Mouse (Mus musculus) CH12.LX (cell line): ENCODE measurements at regions not wholly inside any gene's neighbourhood (a gene's known extent, or its start where the extent isn't known, plus 50 kb on each side); places are given as distances from the start of the nearest gene placed in this dataset.

Experiments
- DNase-seq: peaks from one replicate; pipeline ENCODE4 v3.0.0-alpha.2; 2013; ENCODE audit errors: extremely low read depth
- H3K27ac ChIP-seq: 2 replicates; pipeline ENCODE4 v1.5.1; 2012; ENCODE audit warnings: low read depth, mild to moderate bottlenecking, control low read depth, moderate library complexity; ENCODE audit not compliant: insufficient read depth
- H3K27me3 ChIP-seq: replicated peaks from 2 replicates; pipeline ENCODE3; 2012; ENCODE audit warnings: inconsistent platforms
- H3K36me3 ChIP-seq, 2 experiments: replicated peaks in 1 of 2; 2 replicates each; pipeline versions ENCODE3 to v1.6.1; 2012; ENCODE audit warnings: inconsistent platforms in 1 of 2, low read length in 1 of 2, mild to moderate bottlenecking in 1 of 2, mixed read lengths in 1 of 2, moderate library complexity in 1 of 2; ENCODE audit not compliant: control insufficient read depth in 1 of 2, insufficient read depth in 1 of 2
- H3K4me1 ChIP-seq, 2 experiments: 2 replicates each; pipeline ENCODE4 v1.6.1; 2012; ENCODE audit warnings: inconsistent platforms in 1 of 2, moderate library complexity in 1 of 2; ENCODE audit not compliant: insufficient read depth in 2 of 2, control insufficient read depth in 1 of 2
- H3K4me2 ChIP-seq: 2 replicates; pipeline ENCODE4 v1.6.1; 2012; ENCODE audit warnings: low read depth, mild to moderate bottlenecking, control low read depth; ENCODE audit not compliant: poor library complexity, insufficient read depth, severe bottlenecking
- H3K4me3 ChIP-seq, 3 experiments: fragments of 150-350 bp in 1 of 3; sonication (generic) in 1 of 3; replicated peaks in 1 of 3; 2 replicates each; pipeline versions ENCODE3 to v1.5.1; 2011 to 2012; ENCODE audit warnings: low read depth in 2 of 3, low read length in 2 of 3, mild to moderate bottlenecking in 2 of 3, moderate library complexity in 2 of 3, control low read depth in 1 of 3, improper control_type of control experiment in 1 of 3, inconsistent platforms in 1 of 3, mixed read lengths in 1 of 3; ENCODE audit not compliant: poor library complexity in 1 of 3
- H3K79me2 ChIP-seq: replicated peaks from 2 replicates; pipeline ENCODE4 v1.6.1; 2012; ENCODE audit warnings: mild to moderate bottlenecking, moderate library complexity; ENCODE audit not compliant: control insufficient read depth, poor library complexity, insufficient read depth, severe bottlenecking; ENCODE audit errors: extremely low read depth
- H3K9ac ChIP-seq: 2 replicates; pipeline ENCODE4 v1.6.1; 2012; ENCODE audit warnings: low read depth, mild to moderate bottlenecking, control low read depth, moderate library complexity; ENCODE audit not compliant: insufficient read depth
- H3K9me3 ChIP-seq: replicated peaks from 2 replicates; pipeline ENCODE3; 2012; ENCODE audit warnings: low read length, inconsistent platforms, mixed read lengths
- CHD1 ChIP-seq: IDR thresholded peaks from 2 replicates; pipeline ENCODE4 v1.6.1; 2012; ENCODE audit warnings: low read depth, low read length, improper control_type of control experiment, inconsistent platforms
- CTCF ChIP-seq, 2 experiments: IDR thresholded peaks in 1 of 2; conservative IDR thresholded peaks in 1 of 2; 2 replicates each; pipeline ENCODE4 v1.5.1; 2011 to 2012; ENCODE audit warnings: low read depth in 2 of 2, low read length in 2 of 2, improper control_type of control experiment in 1 of 2, inconsistent platforms in 1 of 2, mild to moderate bottlenecking in 1 of 2, moderate library complexity in 1 of 2
- ELF1 ChIP-seq: IDR thresholded peaks from 2 replicates; pipeline ENCODE4 v1.6.1; 2014; ENCODE audit warnings: low read depth, mild to moderate bottlenecking, inconsistent platforms, low read length, improper control_type of control experiment
- ETS1 ChIP-seq: conservative IDR thresholded peaks from 2 replicates; pipeline ENCODE4 v1.6.1; 2012; ENCODE audit warnings: low read depth, mild to moderate bottlenecking, inconsistent platforms, low read length, improper control_type of control experiment, moderate library complexity
- JUN ChIP-seq: IDR thresholded peaks from 2 replicates; pipeline ENCODE4 v1.6.1; 2011; ENCODE audit warnings: low read depth, mild to moderate bottlenecking, low read length, improper control_type of control experiment, moderate library complexity; ENCODE audit not compliant: insufficient read depth
- MAFK ChIP-seq: IDR thresholded peaks from 2 replicates; pipeline ENCODE4 v1.6.1; 2011; ENCODE audit warnings: low read length, improper control_type of control experiment; ENCODE audit not compliant: insufficient replicate concordance
- MXI1 ChIP-seq: IDR thresholded peaks from 2 replicates; pipeline ENCODE4 v1.6.1; 2011; ENCODE audit warnings: mild to moderate bottlenecking, low read depth, low read length, improper control_type of control experiment
- NELFE ChIP-seq: IDR thresholded peaks from 2 replicates; pipeline ENCODE4 v1.6.1; 2011; ENCODE audit warnings: low read depth, low read length, improper control_type of control experiment
- PAX5 ChIP-seq: IDR thresholded peaks from 2 replicates; pipeline ENCODE4 v1.6.1; 2012; ENCODE audit warnings: low read length, inconsistent platforms, mixed read lengths
- POLR2A ChIP-seq: IDR thresholded peaks from 2 replicates; pipeline ENCODE4 v1.6.1; 2011; ENCODE audit warnings: low read depth, mild to moderate bottlenecking, improper control_type of control experiment, low read length
- RCOR1 ChIP-seq: conservative IDR thresholded peaks from 2 replicates; pipeline ENCODE4 v1.6.1; 2012; ENCODE audit warnings: low read depth, mild to moderate bottlenecking, inconsistent platforms, low read length, improper control_type of control experiment
- SIN3A ChIP-seq: IDR thresholded peaks from 2 replicates; pipeline ENCODE4 v1.6.1; 2012; ENCODE audit warnings: low read length, improper control_type of control experiment, inconsistent platforms
- TCF12 ChIP-seq: IDR thresholded peaks from 2 replicates; pipeline ENCODE4 v1.6.1; 2014; ENCODE audit warnings: low read depth, mild to moderate bottlenecking, inconsistent platforms, low read length, improper control_type of control experiment
- ZNF384 ChIP-seq: IDR thresholded peaks from 2 replicates; pipeline ENCODE4 v1.6.1; 2012; ENCODE audit warnings: low read depth, low read length, improper control_type of control experiment, inconsistent platforms
- dilution Hi-C: fragments of 300-500 bp; cut with MboI; formaldehyde crosslinking; loops from 2 replicates; pipeline ENCODE4 v1.14.3; 2020; ENCODE audit warnings: low sequenced_read_pairs; ENCODE audit not compliant: extremely low pct_unique_long_range_greater_than_20kb, extremely low pct_ligation_motif_present
- in situ Hi-C: fragments of 300-500 bp; cut with MboI; formaldehyde crosslinking; loops from 3 replicates; pipeline ENCODE4 v1.14.3; 2019; ENCODE audit warnings: low sequenced_read_pairs, low pct_ligation_motif_present, low pct_unique_long_range_greater_than_20kb, mixed read lengths

DNA sequence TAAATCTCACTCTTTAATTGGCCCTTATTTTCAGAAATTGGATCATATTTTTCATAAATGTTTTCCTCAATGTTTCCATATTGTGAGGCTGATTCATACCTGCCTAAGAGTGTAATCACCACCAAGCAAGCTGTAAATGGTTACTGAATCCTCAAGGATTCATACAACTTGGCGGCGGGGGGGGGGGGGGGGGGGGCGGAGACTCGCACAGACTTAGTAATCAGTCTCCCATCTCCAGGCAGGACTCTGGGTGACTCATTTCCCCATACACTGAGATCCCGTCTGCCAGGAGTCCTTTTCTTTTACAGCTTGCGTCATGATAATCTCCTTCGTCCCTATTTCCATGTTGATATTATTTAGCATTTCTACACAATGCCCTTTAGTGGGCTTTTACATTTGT, 624.7 kb downstream of the Nedd1 start:
- dilution Hi-C loops (no loop called here), in situ Hi-C loops (no loop called here)
- H3K4me3 ChIP-seq = no peak overlapping the region
- no peaks in the 10 kb centered on the region for H3K36me3 ChIP-seq
- no peak overlapping the region for H3K9ac ChIP-seq
- H3K79me2 ChIP-seq = no peaks in the 10 kb centered on the region
- H3K27ac ChIP-seq = no peak overlapping the region
- no peak overlapping the region for H3K4me2 ChIP-seq
- no peaks in the 10 kb centered on the region for H3K27me3 ChIP-seq
- peaks cover 16% of the 10 kb centered on the region for H3K9me3 ChIP-seq
- no peak for DNase-seq
- no peak for TF ChIP-seq POLR2A
- TF ChIP-seq ETS1 = no peak
- TF ChIP-seq CTCF (conservative IDR thresholded peaks at IDR 0.05 in 1 of 2, IDR thresholded peaks at IDR 0.05 in 1 of 2; ENCODE audit: low read depth in 2 of 2, low read length in 2 of 2) = no peak
- no peak for TF ChIP-seq PAX5
- H3K4me1 ChIP-seq = no peaks in the 10 kb centered on the region

DNA sequence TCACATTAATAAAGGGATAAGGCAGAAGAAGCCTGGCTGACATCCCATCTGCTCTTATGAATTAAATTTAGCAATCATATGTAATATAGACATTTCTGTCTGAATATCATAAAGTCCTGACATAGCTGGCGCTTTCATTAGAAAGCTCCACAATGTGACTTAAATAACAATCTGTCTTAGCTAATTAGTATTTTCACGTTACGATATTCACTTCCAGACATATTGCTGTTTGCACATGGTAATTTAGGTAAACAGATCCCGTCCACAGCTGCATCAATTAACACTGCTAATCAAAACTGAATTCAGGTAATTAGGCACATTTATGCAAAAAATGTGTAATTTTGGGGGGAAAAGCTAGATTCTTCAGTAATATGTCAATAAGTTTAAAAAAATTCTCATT, 625.1 kb downstream of the Nedd1 start:
- no peak for TF ChIP-seq SIN3A
- no peak for TF ChIP-seq PAX5
- TF ChIP-seq ELF1 = no peak
- no peak for TF ChIP-seq ZNF384
- no peak for TF ChIP-seq RCOR1
- TF ChIP-seq MAFK = no peak
- TF ChIP-seq CHD1 = no peak
- TF ChIP-seq NELFE = no peak
- no peak for TF ChIP-seq JUN
- no peaks in the 10 kb centered on the region for H3K4me1 ChIP-seq
- H3K27ac ChIP-seq = no peak overlapping the region
- H3K9ac ChIP-seq = no peak overlapping the region
- H3K9me3 ChIP-seq = peaks cover 17% of the 10 kb centered on the region
- no peaks in the 10 kb centered on the region for H3K27me3 ChIP-seq
- no peak overlapping the region for H3K4me3 ChIP-seq
- H3K4me2 ChIP-seq = no peak overlapping the region
- H3K79me2 ChIP-seq = no peaks in the 10 kb centered on the region
- in situ Hi-C loops (no loop called here), dilution Hi-C loops (no loop called here)
- no peak for DNase-seq
- no peaks in the 10 kb centered on the region for H3K36me3 ChIP-seq

DNA sequence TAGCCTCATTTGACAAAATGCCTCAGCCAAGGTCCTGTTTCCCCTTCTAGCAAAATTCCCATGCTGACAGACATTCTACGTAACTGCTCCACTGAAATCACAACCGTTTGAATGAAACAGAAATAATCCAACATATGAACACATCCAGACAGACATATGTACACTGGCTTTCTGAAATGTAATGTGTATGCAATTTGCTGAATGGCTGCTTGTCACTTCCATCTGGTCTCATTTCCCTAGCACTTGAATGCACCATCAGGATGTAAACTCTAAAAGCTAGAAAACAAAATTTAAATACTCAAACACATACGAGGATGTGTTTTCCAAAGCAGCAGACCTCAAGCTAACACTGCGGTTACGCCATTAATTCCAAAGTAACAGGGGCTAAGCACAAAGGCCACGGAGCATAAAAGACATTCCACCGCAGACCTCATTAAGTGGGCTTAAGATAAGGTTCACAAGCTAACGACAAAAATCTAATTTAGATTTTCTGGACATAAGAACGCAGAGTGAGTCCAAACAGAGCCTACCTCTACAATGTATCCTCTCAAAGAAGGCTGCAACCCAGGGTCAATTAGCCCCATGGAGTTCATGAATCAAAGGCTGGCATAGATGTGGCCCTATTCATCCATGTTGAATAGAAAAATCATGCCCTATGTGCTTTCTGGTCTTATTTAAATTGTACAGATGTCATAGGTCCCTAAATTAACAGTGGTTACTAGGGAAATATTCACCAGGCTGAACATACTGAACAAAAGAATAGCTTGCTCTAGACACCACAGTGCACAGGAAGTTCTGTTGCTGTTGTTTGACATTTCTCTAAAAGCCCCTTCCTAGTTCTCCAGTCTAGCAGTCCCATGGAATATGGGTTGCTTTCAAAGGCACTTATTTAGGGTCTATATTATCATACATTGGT, 630.5 kb downstream of the Nedd1 start:
- H3K27ac ChIP-seq = no peak overlapping the region
- peaks cover 31% of the 10 kb centered on the region for H3K9me3 ChIP-seq
- in situ Hi-C loops (no loop called here), dilution Hi-C loops (no loop called here)
- no peak for DNase-seq
- no peaks in the 10 kb centered on the region for H3K27me3 ChIP-seq
- TF ChIP-seq TCF12 (no peak), MXI1 (no peak), ELF1 (no peak)
- no peak overlapping the region for H3K9ac ChIP-seq
- H3K4me3 ChIP-seq = no peak overlapping the region
- no peaks in the 10 kb centered on the region for H3K36me3 ChIP-seq
- H3K79me2 ChIP-seq = no peaks in the 10 kb centered on the region
- H3K4me1 ChIP-seq = no peaks in the 10 kb centered on the region
- no peak overlapping the region for H3K4me2 ChIP-seq
